Mouse (Mus musculus) kidney, embryonic 14.5 days (tissue): Measurements from ENCODE around the gene Scimp. TPM values are rescaled to one million over a fixed set of nuclear protein-coding genes. Genes with fewer than 3 reads are reported as not detected.
"Not testable (repeated sequence)": the region's sequence is repeated elsewhere in the genome, so short reads cannot be mapped to it uniquely, and the experiment has no call there.

Experiments used
- ATAC-seq: fragments of 200-750 bp; cut with Nextera tagmentation; 2 replicates; pipeline ENCODE4 v1.8.0; 2017; ENCODE audit warnings: moderate number of reproducible peaks, mild to moderate bottlenecking, moderate TSS enrichment, moderate library complexity; ENCODE audit not compliant: low FRiP score, low TSS enrichment
- H3K27ac ChIP-seq: fragments of 300-500 bp; sonication (generic); 2 replicates; pipeline ENCODE4 v1.5.1; 2014; ENCODE audit warnings: low read depth, mild to moderate bottlenecking, low read length, moderate library complexity, mixed read lengths
- H3K27me3 ChIP-seq: fragments of 300-500 bp; sonication (generic); 2 replicates; pipeline ENCODE4 v1.6.1; 2014; ENCODE audit warnings: mild to moderate bottlenecking, low read length; ENCODE audit not compliant: control insufficient read depth, insufficient read depth
- H3K36me3 ChIP-seq: fragments of 300-500 bp; sonication (generic); 2 replicates; pipeline ENCODE4 v1.6.1; 2014; ENCODE audit warnings: low read length, mixed read lengths; ENCODE audit not compliant: control insufficient read depth, insufficient read depth
- H3K4me1 ChIP-seq: fragments of 300-500 bp; sonication (generic); 2 replicates; pipeline ENCODE4 v1.6.1; 2014; ENCODE audit warnings: low read length, mixed read lengths; ENCODE audit not compliant: control insufficient read depth, insufficient read depth
- H3K4me2 ChIP-seq: fragments of 300-500 bp; sonication (generic); replicated peaks from 2 replicates; pipeline ENCODE4 v1.6.1; 2014; ENCODE audit warnings: low read depth, mild to moderate bottlenecking, low read length
- H3K4me3 ChIP-seq: fragments of 300-500 bp; sonication (generic); 2 replicates; pipeline ENCODE4 v1.5.1; 2014; ENCODE audit warnings: mild to moderate bottlenecking, low read length
- H3K9ac ChIP-seq: fragments of 300-500 bp; sonication (generic); 2 replicates; pipeline ENCODE4 v1.6.1; 2014; ENCODE audit warnings: low read depth, mild to moderate bottlenecking, low read length, moderate library complexity
- H3K9me3 ChIP-seq: fragments of 300-500 bp; sonication (generic); 2 replicates; pipeline ENCODE4 v1.6.1; 2016; ENCODE audit warnings: low read length; ENCODE audit not compliant: control insufficient read depth
- WGBS: fragments of 180-500 bp; shearing (Covaris S2); extraction: QIAGEN DNeasy Blood & Tissue Kit; methylation state at CpG from one replicate; pipeline ENCODE4 v1.1.7; 2014; 5-methylcytosine and 5-hydroxymethylcytosine counted together
- polyA plus RNA-seq: library from polyadenylated mRNA; unstranded; fragments of >200 nt; fragmentation: Nextera tagmentation; extraction: Ambion mirVana; gene quantifications from 2 replicates; pipeline ENCODE4 v1.2.1, GENCODE M21; 2014

The Scimp gene
- polyA plus RNA-seq, 1 experiment from 2014 or later, result not detected

DNA sequence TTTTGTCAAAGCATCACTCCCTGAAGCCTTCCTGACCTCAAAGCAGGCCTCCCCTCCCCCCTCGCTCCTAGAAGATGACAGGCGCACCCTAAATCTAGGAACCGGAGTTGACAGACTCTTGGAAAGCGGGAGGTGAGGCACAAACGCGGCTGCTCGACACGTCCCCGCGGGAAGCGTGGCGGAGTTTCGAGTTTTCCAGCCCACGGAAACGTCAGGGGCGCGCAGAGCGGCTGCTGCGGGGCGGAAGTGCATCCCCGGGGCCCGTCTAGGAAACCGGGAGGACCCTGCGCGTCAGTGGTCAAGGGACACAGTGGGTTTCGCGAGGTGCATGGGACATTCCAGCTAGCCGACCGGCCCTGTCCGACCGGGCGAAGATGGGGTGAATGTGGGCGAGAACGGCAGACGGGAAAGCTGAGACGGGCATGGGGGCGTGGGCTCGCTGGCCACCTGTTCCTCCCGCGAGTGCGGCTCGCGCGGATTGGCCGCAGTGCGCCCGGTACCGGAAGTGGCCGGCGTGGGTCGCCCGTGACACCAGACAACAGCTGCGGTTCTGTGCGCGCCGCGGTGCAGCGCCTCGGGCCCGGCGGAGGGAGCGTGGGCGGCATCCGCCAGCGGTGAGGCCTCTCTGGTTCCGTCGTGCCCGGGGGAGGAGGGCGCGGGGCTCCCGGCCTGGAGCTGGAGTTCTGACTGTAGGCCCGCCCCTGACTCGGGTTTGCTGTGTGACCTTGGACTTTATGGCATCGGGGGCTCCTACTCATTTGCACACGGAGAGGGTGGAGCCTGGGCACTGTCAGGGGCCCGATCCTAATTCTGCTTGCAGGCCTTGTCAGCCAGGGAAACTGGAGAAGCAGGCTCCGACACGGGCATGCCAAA, 48.2 kb downstream of the Scimp start, which contains the start of gene Zfp3:
Gene Zfp3, plus strand, starts transcription at position 274 of the 873 bp plus-strand sequence.
- H3K27me3 ChIP-seq, result no peaks in the 10 kb centered on the region
- WGBS, result under 1% methylated on average over 77 of the region's 78 CpGs
- peak; percentile 89 for ATAC-seq
- no peaks in the 10 kb centered on the region; the same call in 1 of the 2 replicates for H3K4me1 ChIP-seq
- peak within 1 kb of the TSS; percentile 75 for H3K4me2 ChIP-seq
- H3K9me3 ChIP-seq, result no peaks in the 10 kb centered on the region
- no peaks in the 10 kb centered on the region; the same call in 1 of the 2 replicates for H3K36me3 ChIP-seq
- peak within 1 kb of the TSS; percentile 78 for H3K4me3 ChIP-seq
- H3K27ac ChIP-seq, result peak within 1 kb of the TSS; percentile 86
- H3K9ac ChIP-seq, result peak within 1 kb of the TSS; percentile 82

DNA sequence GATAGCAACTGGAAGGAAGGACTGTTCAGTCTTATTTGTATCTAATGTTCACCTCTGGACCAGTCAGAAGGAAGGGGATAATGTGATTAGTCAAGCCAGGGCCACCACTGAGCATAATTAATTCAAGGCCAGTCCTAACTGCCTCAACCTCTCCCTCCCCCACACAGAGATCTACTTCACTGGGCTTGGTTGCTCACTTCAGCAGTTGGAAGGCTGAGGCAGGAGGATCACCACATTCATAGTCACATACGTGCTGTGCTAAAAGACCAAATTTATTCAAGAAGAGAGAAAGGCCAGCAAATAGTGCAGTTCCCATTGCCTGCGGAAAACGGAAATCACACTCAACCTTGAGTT, 48.8 kb downstream of the Scimp start:
- Histone ChIP-seq H3K9ac (peak overlapping the region; percentile 82), H3K36me3 (no peaks in the 10 kb centered on the region; the same call in 1 of the 2 replicates), H3K4me2 (peak overlapping the region; percentile 75), H3K9me3 (no peaks in the 10 kb centered on the region), H3K4me3 (peak overlapping the region; percentile 78), H3K27me3 (no peaks in the 10 kb centered on the region), H3K4me1 (no peaks in the 10 kb centered on the region; the same call in 1 of the 2 replicates), H3K27ac (peak overlapping the region; percentile 86)
- 18% methylated on average over 3 of the region's 3 CpGs for WGBS
- ATAC-seq, result no peak

DNA sequence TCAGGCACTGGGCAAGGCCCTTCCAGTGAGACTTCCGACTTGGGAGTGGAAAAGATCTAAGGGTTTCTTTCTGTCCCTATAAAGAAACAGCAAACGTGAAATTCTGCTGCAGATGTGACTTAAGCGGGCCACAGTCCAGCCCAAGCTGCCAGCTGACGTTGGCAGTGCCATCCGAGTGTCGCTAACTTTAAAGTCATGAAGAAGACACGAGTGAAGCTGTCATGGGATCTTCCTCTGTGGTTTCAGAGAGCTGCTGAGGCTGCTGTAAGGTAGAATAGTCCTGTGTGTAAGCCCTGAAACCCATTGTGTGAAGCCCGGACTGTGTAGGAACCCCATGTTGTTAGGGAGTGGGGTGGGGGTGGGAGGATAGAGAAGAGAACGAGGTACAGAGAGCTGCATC, 49.7 kb downstream of the Scimp start:
- ATAC-seq, result no peak
- WGBS, result 88% methylated on average over 9 of the region's 9 CpGs
- no peaks in the 10 kb centered on the region for H3K27me3 ChIP-seq
- H3K36me3 ChIP-seq, result no peaks in the 10 kb centered on the region; the same call in 1 of the 2 replicates
- H3K4me3 ChIP-seq, result no peak overlapping the region
- no peak overlapping the region for H3K4me2 ChIP-seq
- no peaks in the 10 kb centered on the region; the same call in 1 of the 2 replicates for H3K4me1 ChIP-seq
- H3K9ac ChIP-seq, result no peak overlapping the region
- no peak overlapping the region for H3K27ac ChIP-seq
- H3K9me3 ChIP-seq, result no peaks in the 10 kb centered on the region

DNA sequence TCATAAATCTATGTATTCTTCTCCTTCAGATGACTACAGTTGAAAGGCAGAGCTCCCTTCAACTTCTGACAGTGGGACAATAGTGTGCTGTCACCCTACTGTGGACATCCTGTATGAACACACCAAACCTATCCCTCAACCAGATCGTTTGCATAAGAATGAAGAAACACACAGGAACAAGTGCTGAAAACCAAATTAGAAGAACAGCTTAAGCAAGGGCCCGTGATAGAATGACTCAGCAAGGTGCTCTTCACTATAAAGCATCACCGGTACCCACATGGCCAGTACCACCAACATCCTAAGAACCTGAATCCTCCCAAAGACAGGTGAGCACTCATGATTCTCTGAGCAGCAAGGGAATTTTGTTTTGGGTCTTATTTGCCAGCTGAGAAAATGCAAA, 51.9 kb downstream of the Scimp start:
- H3K4me2 ChIP-seq, H3K36me3 ChIP-seq, H3K27ac ChIP-seq, H3K27me3 ChIP-seq, ATAC-seq, H3K9ac ChIP-seq, H3K9me3 ChIP-seq, H3K4me1 ChIP-seq, H3K4me3 ChIP-seq: not testable (repeated sequence)
- WGBS, result 71% methylated on average over 3 of the region's 3 CpGs

DNA sequence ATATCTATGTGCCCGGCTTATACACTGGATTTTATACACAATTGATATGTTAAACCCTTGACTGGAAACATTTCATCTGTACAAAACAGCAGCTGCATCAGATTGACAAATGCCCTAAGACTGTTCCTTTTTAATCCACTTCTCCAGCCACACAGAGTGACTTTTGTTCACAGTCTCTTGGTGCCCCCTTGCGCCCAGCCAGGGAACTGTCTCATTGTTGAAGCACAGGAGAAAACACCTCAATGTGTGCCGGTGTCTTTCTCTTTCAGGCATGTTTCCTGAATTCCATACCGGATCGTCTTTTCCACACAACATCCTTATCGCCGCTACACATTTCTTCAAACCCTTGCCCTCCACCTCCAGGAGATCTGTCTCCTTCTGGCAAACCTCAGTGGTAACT, 56.7 kb downstream of the Scimp start:
- Histone ChIP-seq H3K4me3 (no peak overlapping the region), H3K27me3 (no peaks in the 10 kb centered on the region; the same call in 1 of the 2 replicates), H3K4me1 (no peaks in the 10 kb centered on the region), H3K9ac (no peak overlapping the region), H3K4me2 (no peak overlapping the region), H3K27ac (no peak overlapping the region), H3K9me3 (no peaks in the 10 kb centered on the region), H3K36me3 (no peaks in the 10 kb centered on the region)
- no peak for ATAC-seq
- 6% methylated on average over 7 of the region's 7 CpGs for WGBS

DNA sequence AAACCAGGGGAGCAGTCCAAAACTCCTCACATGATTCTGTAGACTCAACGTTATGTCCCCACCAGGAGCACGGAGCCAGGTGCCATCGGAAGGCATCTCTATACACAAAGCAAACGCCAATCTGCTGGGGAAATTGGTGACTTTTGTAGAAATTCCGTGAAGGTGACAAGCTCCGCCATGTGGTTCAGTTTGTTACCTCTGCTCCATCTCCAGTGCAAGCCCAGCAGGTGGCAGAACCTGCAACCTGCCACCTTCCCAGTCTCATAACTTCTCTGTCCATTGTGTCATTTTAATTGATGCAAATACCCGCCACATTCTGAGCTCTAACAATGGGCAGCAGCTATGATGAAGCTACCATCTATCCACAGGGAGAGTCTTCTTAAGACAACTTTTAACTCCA, 57.4 kb downstream of the Scimp start:
- Histone ChIP-seq H3K4me2 (no peak overlapping the region), H3K27me3 (no peaks in the 10 kb centered on the region; the same call in 1 of the 2 replicates), H3K9ac (no peak overlapping the region), H3K4me3 (no peak overlapping the region), H3K27ac (no peak overlapping the region), H3K9me3 (no peaks in the 10 kb centered on the region), H3K36me3 (no peaks in the 10 kb centered on the region), H3K4me1 (no peaks in the 10 kb centered on the region)
- 67% methylated on average over 7 of the region's 7 CpGs for WGBS
- no peak for ATAC-seq

DNA sequence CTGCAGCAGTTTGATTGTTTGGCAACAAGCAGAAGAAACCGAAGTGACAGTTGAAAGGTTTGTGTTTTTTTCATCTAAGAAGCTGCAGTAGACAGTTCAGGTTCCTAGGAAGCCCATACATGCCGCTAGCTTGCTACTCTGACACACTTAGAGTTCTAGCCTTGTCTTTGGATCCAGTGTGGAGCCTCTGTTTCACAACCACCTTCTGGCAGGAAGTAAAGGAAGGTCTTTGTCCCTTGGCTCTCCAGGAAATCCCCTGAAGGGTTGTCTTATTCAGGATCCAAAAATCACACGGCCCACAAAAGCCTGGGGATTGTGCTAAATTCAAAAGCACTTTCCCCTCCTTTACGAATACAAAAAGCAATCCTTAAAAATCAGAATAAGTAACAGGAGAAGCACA, 57.9 kb downstream of the Scimp start:
- Histone ChIP-seq H3K36me3 (no peaks in the 10 kb centered on the region), H3K27me3 (no peaks in the 10 kb centered on the region; the same call in 1 of the 2 replicates), H3K4me1 (no peaks in the 10 kb centered on the region), H3K27ac (no peak overlapping the region), H3K4me2 (no peak overlapping the region), H3K9ac (no peak overlapping the region), H3K9me3 (no peaks in the 10 kb centered on the region), H3K4me3 (no peak overlapping the region)
- 76% methylated on average over 4 of the region's 4 CpGs for WGBS
- no peak for ATAC-seq

DNA sequence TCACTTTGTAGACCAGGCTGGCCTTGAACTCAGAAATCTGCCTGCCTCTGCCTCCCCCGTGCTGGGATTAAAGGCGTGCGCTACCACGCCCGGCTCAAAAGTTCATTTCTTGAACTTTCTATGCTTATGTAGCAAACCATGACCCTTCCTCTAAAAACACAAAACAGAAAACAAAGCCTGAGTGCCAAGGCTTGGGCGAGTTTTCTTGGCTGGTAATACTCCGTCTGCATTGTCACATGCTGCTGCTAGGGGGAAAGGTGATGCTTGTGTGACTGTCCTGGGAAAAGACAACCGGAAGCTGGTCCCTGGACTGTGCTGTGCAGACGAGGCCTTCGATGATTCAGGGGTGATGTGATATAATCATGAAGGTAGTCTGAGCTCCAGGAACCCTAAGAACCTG, 59.2 kb downstream of the Scimp start:
- no peak for ATAC-seq
- H3K4me2 ChIP-seq, result no peak overlapping the region
- H3K36me3 ChIP-seq, result no peaks in the 10 kb centered on the region
- H3K4me3 ChIP-seq, result no peak overlapping the region
- H3K27me3 ChIP-seq, result no peaks in the 10 kb centered on the region; the same call in 1 of the 2 replicates
- H3K27ac ChIP-seq, result no peak overlapping the region
- no peak overlapping the region for H3K9ac ChIP-seq
- WGBS, result 89% methylated on average over 10 of the region's 10 CpGs
- H3K4me1 ChIP-seq, result no peaks in the 10 kb centered on the region
- H3K9me3 ChIP-seq, result 0 out of 2 replicates have a peak, but pooled peaks cover 3% of the 10 kb centered on the region

DNA sequence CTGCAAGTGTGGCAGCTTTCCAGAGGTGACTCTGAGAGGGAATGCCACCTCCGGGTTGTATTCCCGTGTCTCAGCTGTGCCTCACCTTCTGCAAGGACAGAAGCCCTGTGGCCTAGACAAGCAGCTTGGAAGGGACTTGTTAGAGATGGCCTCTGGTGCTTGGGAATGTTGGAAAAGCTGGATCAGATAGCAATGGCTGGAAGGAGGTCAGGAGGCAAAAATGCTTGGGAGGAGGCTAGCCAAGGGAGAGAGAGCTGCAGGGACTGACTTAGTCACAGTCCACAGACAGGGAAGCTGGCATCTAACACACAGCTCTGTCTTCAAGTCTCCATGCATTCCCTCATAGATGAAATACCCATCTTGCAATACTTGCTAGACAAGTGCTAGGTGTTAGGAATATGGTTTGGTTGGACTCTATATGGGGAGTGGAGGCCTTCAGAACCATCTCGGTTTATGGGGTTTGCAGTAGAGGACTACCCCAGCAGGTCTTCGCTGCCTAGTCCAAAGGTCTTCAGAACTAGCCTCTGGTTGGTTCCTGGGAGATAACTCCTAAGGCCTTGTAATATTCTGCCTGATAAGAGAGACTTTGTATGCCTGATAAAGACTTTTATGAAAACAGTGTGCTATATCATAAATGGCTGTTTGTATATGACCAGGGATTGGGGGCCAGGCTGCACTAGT, 59.9 kb downstream of the Scimp start:
- H3K9me3 ChIP-seq, result 0 out of 2 replicates have a peak, but pooled peaks cover 3% of the 10 kb centered on the region
- no peak overlapping the region for H3K4me2 ChIP-seq
- no peak overlapping the region for H3K4me3 ChIP-seq
- no peaks in the 10 kb centered on the region for H3K4me1 ChIP-seq
- 87% methylated on average over 4 of the region's 4 CpGs for WGBS
- no peak for ATAC-seq
- no peak overlapping the region for H3K27ac ChIP-seq
- H3K9ac ChIP-seq, result no peak overlapping the region
- no peaks in the 10 kb centered on the region for H3K36me3 ChIP-seq
- no peaks in the 10 kb centered on the region; the same call in 1 of the 2 replicates for H3K27me3 ChIP-seq
